Mouse (Mus musculus): Measurements from ENCODE around the gene Dagla. TPM values are rescaled to one million over a fixed set of nuclear protein-coding genes. Genes with fewer than 3 reads are reported as not detected.
A peak's percentile ranks its signal among the peaks of the same experiment; 100 is the strongest.

Dagla gene
- total and polyA plus RNA-seq, 3 experiments: 2.5 to 5.7 (median 3.3) TPM

- Histone ChIP-seq H3K79me2 (replicated peaks; ENCODE audit: control insufficient read depth, insufficient read depth, low read length) (no peaks in the 10 kb centered on the region), H3K27ac (no peak overlapping the region), H3K36me3 (ENCODE audit: control insufficient read depth, insufficient read depth, low read length) (no peaks in the 10 kb centered on the region), H3K27me3 (ENCODE audit: control insufficient read depth, insufficient read depth, low read length) (no peaks in the 10 kb centered on the region), H3K4me1 (ENCODE audit: control insufficient read depth, insufficient read depth, low read length) (peaks cover 14% of the 10 kb centered on the region), H3K4me3 (no peak overlapping the region), H3K9ac (ENCODE audit: low read depth, low read length) (no peak overlapping the region)
- no peak for DNase-seq
- TF ChIP-seq EP300 (IDR thresholded peaks at IDR 0.05; ENCODE audit: insufficient read depth, low read depth, low read length) (no peak), CTCF (IDR thresholded peaks at IDR 0.05) (no peak), POLR2A (IDR thresholded peaks at IDR 0.05; ENCODE audit: insufficient read depth, low read depth, low read length) (no peak)
- WGBS: 67% methylated on average over 10 of the region's 10 CpGs
- intact Hi-C loops (cut with DNase I): no loop called here
Observed at GRCm38 (mm10) chr19:10286458-10286872, 18.2 kb downstream of the Dagla start.

GRCm38 (mm10) chr19:10280771-10281540, 23.7 kb downstream of the Dagla start:
- Histone ChIP-seq H3K9ac (ENCODE audit: low read depth, low read length) (no peak overlapping the region), H3K79me2 (replicated peaks; ENCODE audit: control insufficient read depth, insufficient read depth, low read length) (no peaks in the 10 kb centered on the region), H3K36me3 (ENCODE audit: control insufficient read depth, insufficient read depth, low read length) (no peaks in the 10 kb centered on the region), H3K27ac (peak overlapping the region; percentile 26), H3K4me3 (no peak overlapping the region), H3K4me1 (ENCODE audit: control insufficient read depth, insufficient read depth, low read length) (peaks cover 14% of the 10 kb centered on the region), H3K27me3 (ENCODE audit: control insufficient read depth, insufficient read depth, low read length) (no peaks in the 10 kb centered on the region)
- TF ChIP-seq CTCF (IDR thresholded peaks at IDR 0.05): no peak
- no peak for TF ChIP-seq EP300 (IDR thresholded peaks at IDR 0.05; ENCODE audit: insufficient read depth, low read depth, low read length)
- no peak for TF ChIP-seq POLR2A (IDR thresholded peaks at IDR 0.05; ENCODE audit: insufficient read depth, low read depth, low read length)
- peak; percentile 48 to 53 for DNase-seq
- 25% methylated on average over 14 of the region's 14 CpGs for WGBS
- intact Hi-C loops (cut with DNase I): no loop called here

- H3K36me3 ChIP-seq (ENCODE audit: control insufficient read depth, insufficient read depth, low read length): no peaks in the 10 kb centered on the region
- DNase-seq: peak; percentile 62 to 72
- H3K4me3 ChIP-seq: no peak overlapping the region
- H3K4me1 ChIP-seq (ENCODE audit: control insufficient read depth, insufficient read depth, low read length): peaks cover 13% of the 10 kb centered on the region
- intact Hi-C loops (cut with DNase I): no loop called here
- H3K79me2 ChIP-seq (replicated peaks; ENCODE audit: control insufficient read depth, insufficient read depth, low read length): no peaks in the 10 kb centered on the region
- no peaks in the 10 kb centered on the region for H3K27me3 ChIP-seq (ENCODE audit: control insufficient read depth, insufficient read depth, low read length)
- WGBS: 45% methylated on average over 9 of the region's 9 CpGs
- peak overlapping the region; percentile 20; the same call in 1 of the 2 replicates for H3K27ac ChIP-seq
- TF ChIP-seq EP300 (IDR thresholded peaks at IDR 0.05; ENCODE audit: insufficient read depth, low read depth, low read length): no peak
- TF ChIP-seq CTCF (IDR thresholded peaks at IDR 0.05): no peak
- no peak for TF ChIP-seq POLR2A (IDR thresholded peaks at IDR 0.05; ENCODE audit: insufficient read depth, low read depth, low read length)
- H3K9ac ChIP-seq (ENCODE audit: low read depth, low read length): no peak overlapping the region
Observed at GRCm38 (mm10) chr19:10279668-10280067, 25.0 kb downstream of the Dagla start.

GRCm38 (mm10) chr19:10278669-10279324, 25.9 kb downstream of the Dagla start:
- Histone ChIP-seq H3K27ac (no peak overlapping the region), H3K79me2 (replicated peaks; ENCODE audit: control insufficient read depth, insufficient read depth, low read length) (no peaks in the 10 kb centered on the region), H3K27me3 (ENCODE audit: control insufficient read depth, insufficient read depth, low read length) (no peaks in the 10 kb centered on the region), H3K36me3 (ENCODE audit: control insufficient read depth, insufficient read depth, low read length) (no peaks in the 10 kb centered on the region), H3K4me3 (no peak overlapping the region), H3K9ac (ENCODE audit: low read depth, low read length) (no peak overlapping the region), H3K4me1 (ENCODE audit: control insufficient read depth, insufficient read depth, low read length) (peaks cover 13% of the 10 kb centered on the region)
- intact Hi-C loops (cut with DNase I): no loop called here
- DNase-seq: no peak
- TF ChIP-seq CTCF (IDR thresholded peaks at IDR 0.05) (no peak), EP300 (IDR thresholded peaks at IDR 0.05; ENCODE audit: insufficient read depth, low read depth, low read length) (no peak), POLR2A (IDR thresholded peaks at IDR 0.05; ENCODE audit: insufficient read depth, low read depth, low read length) (no peak)
- 61% methylated on average over 6 of the region's 6 CpGs for WGBS

- no peak for DNase-seq
- Histone ChIP-seq H3K4me3 (no peak overlapping the region), H3K27ac (no peak overlapping the region; the same call in 1 of the 2 replicates), H3K4me1 (ENCODE audit: control insufficient read depth, insufficient read depth, low read length) (peaks cover 13% of the 10 kb centered on the region), H3K9ac (ENCODE audit: low read depth, low read length) (no peak overlapping the region), H3K27me3 (ENCODE audit: control insufficient read depth, insufficient read depth, low read length) (no peaks in the 10 kb centered on the region), H3K36me3 (ENCODE audit: control insufficient read depth, insufficient read depth, low read length) (no peaks in the 10 kb centered on the region), H3K79me2 (replicated peaks; ENCODE audit: control insufficient read depth, insufficient read depth, low read length) (no peaks in the 10 kb centered on the region)
- 88% methylated on average over 5 of the region's 5 CpGs for WGBS
- intact Hi-C loops (cut with DNase I): no loop called here
- TF ChIP-seq CTCF (IDR thresholded peaks at IDR 0.05) (no peak), EP300 (IDR thresholded peaks at IDR 0.05; ENCODE audit: insufficient read depth, low read depth, low read length) (no peak), POLR2A (IDR thresholded peaks at IDR 0.05; ENCODE audit: insufficient read depth, low read depth, low read length) (no peak)
Observed at GRCm38 (mm10) chr19:10277759-10278158, 26.9 kb downstream of the Dagla start.

- Histone ChIP-seq H3K36me3 (ENCODE audit: control insufficient read depth, insufficient read depth, low read length) (no peaks in the 10 kb centered on the region), H3K4me1 (ENCODE audit: control insufficient read depth, insufficient read depth, low read length) (peaks cover 14% of the 10 kb centered on the region), H3K9ac (ENCODE audit: low read depth, low read length) (no peak overlapping the region), H3K4me3 (no peak overlapping the region), H3K79me2 (replicated peaks; ENCODE audit: control insufficient read depth, insufficient read depth, low read length) (no peaks in the 10 kb centered on the region), H3K27ac (no peak overlapping the region; the same call in 1 of the 2 replicates), H3K27me3 (ENCODE audit: control insufficient read depth, insufficient read depth, low read length) (no peaks in the 10 kb centered on the region)
- intact Hi-C loops (cut with DNase I): no loop called here
- no peak for TF ChIP-seq EP300 (IDR thresholded peaks at IDR 0.05; ENCODE audit: insufficient read depth, low read depth, low read length)
- TF ChIP-seq CTCF (IDR thresholded peaks at IDR 0.05): no peak
- TF ChIP-seq POLR2A (IDR thresholded peaks at IDR 0.05; ENCODE audit: insufficient read depth, low read depth, low read length): no peak
- no peak for DNase-seq
- WGBS: 50% methylated on average over 17 of the region's 17 CpGs
Observed at GRCm38 (mm10) chr19:10277331-10277730, 27.3 kb downstream of the Dagla start.

Measured in heart, adult 2 months (tissue).